ENCODE assay signal across 15 mouse cellular contexts in the genomic region with DNA sequence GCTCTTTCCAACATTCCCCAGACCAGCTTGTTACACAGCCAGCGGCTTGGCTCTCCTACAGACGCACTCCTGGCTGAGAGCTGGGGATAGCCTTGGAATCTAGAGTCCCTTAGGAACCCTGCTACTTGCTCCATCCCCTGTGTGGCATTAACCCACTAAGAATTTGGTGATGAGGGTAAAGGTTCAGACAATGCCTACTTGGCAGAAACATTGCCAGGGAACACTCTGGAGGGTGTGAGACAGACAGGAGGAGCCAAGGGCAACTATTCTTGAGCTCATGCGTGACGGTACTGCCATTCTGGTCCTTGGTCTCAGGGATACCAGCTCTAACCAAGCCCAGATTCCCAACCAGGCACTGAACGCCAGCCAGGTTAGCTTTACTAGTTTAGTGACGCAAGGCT. TPM values are rescaled to one million over a fixed set of nuclear protein-coding genes. Genes with fewer than 3 reads are reported as not detected.
A peak's percentile ranks its signal among the peaks of the same experiment; 100 is the strongest.
DNase-seq lines count a peak whose midpoint lies in the region; ATAC-seq and TF ChIP-seq lines count a peak whose summit lies in the region.
"Had no signal": no experiment of that assay in that cellular context is flagged by ENCODE, and none has a peak within 500 bp of the region (broad histone marks: within the 10 kb centered on the region; RNA-seq: fewer than 3 reads in every experiment).

No protein-coding gene starts in this region.

- H3K9ac ChIP-seq in heart, adult 2 months (ENCODE audit: low read depth, low read length), result no peak overlapping the region
- H3K9ac ChIP-seq in lung, postnatal 0 days (replicated peaks; ENCODE audit: low read depth), result no peak overlapping the region
- no peak overlapping the region for H3K9ac ChIP-seq in kidney, postnatal 0 days (ENCODE audit: low read depth, low read length)
- H3K9ac ChIP-seq: embryonic facial prominence, embryonic 13.5 days; limb, embryonic 12.5 days had no signal

- peaks cover 7% of the 10 kb centered on the region; the same call in 1 of the 2 replicates for H3K36me3 ChIP-seq in heart, adult 2 months (ENCODE audit: control insufficient read depth, insufficient read depth, low read length)
- peaks cover 24% of the 10 kb centered on the region for H3K36me3 ChIP-seq in lung, postnatal 0 days (ENCODE audit: insufficient read depth, low read length)
- H3K36me3 ChIP-seq in kidney, postnatal 0 days (ENCODE audit: insufficient read depth, low read length), result peaks cover 34% of the 10 kb centered on the region

- no peaks in the 10 kb centered on the region for H3K79me2 ChIP-seq in heart, adult 2 months (replicated peaks; ENCODE audit: control insufficient read depth, insufficient read depth, low read length)

- peak overlapping the region; percentile 8; the same call in 1 of the 2 replicates for H3K27ac ChIP-seq in heart, adult 2 months
- H3K27ac ChIP-seq in lung, postnatal 0 days (ENCODE audit: low read length), result no peak overlapping the region
- H3K27ac ChIP-seq in kidney, postnatal 0 days, result 0 out of 2 replicates have a peak overlapping the region, but pooled peaks have one; percentile 25
- H3K27ac ChIP-seq: embryonic facial prominence, embryonic 13.5 days; hindbrain, postnatal 0 days; layer of hippocampus, adult 2 months; limb, embryonic 12.5 days had no signal

- ATAC-seq in lung, postnatal 0 days, result no peak
- ATAC-seq in kidney, postnatal 0 days (replicated peaks; ENCODE audit: low FRiP score, low read depth), result no peak
- ATAC-seq: CD4-positive, CD25-positive, alpha-beta regulatory T cell, adult 4 months; hindbrain, postnatal 0 days had no signal

- peak in 1 of 2 experiments; percentile 37 for DNase-seq in heart, adult 2 months
- DNase-seq in heart, postnatal 10 days, result no peak
- DNase-seq in lung, postnatal 0 days (ENCODE audit: low spot score), result no peak
- no peak for DNase-seq in lung, postnatal 36 days
- DNase-seq in kidney, postnatal 0 days (ENCODE audit: low spot score), result no peak
- peak; percentile 79 for DNase-seq in skeletal muscle tissue, adult 2 months (ENCODE audit: low read depth, low spot score)
- no peak for DNase-seq in left cerebral cortex, postnatal 14 days (ENCODE audit: low spot score in 2 of 2)
- DNase-seq: cerebellum, adult 18-20 months had no signal

- peaks cover 20% of the 10 kb centered on the region for H3K4me1 ChIP-seq in heart, adult 2 months (ENCODE audit: control insufficient read depth, insufficient read depth, low read length)
- peaks cover 30% of the 10 kb centered on the region for H3K4me1 ChIP-seq in lung, postnatal 0 days (ENCODE audit: insufficient read depth, low read depth, low read length)
- peaks cover 35% of the 10 kb centered on the region for H3K4me1 ChIP-seq in kidney, postnatal 0 days (replicated peaks; ENCODE audit: insufficient read depth, low read length)

- intact Hi-C loops in heart, adult 2 months (cut with DNase I), result loop anchor here (2.0 to 5.0 kb wide), 2 partner anchors 29 to 65 kb away; partner anchors contain the start of genes Naif1 and Slc25a25
- intact Hi-C loops in heart, postnatal 10 days (cut with DNase I), result no loop called here
- intact Hi-C loops in left cerebral cortex, postnatal 14 days (cut with DNase I), result no loop called here

- no peak for TF ChIP-seq EP300 in heart, adult 2 months (IDR thresholded peaks at IDR 0.05; ENCODE audit: insufficient read depth, low read depth, low read length)
- no peak for TF ChIP-seq EP300 in lung, postnatal 0 days (IDR thresholded peaks at IDR 0.05)

- no peaks in the 10 kb centered on the region for H3K27me3 ChIP-seq in heart, adult 2 months (ENCODE audit: control insufficient read depth, insufficient read depth, low read length)
- H3K27me3 ChIP-seq in lung, postnatal 0 days (replicated peaks; ENCODE audit: insufficient read depth, low read length), result no peaks in the 10 kb centered on the region
- no peaks in the 10 kb centered on the region for H3K27me3 ChIP-seq in kidney, postnatal 0 days (ENCODE audit: insufficient read depth, low read length)
- H3K27me3 ChIP-seq: embryonic facial prominence, embryonic 13.5 days; limb, embryonic 12.5 days had no signal

- no peak for TF ChIP-seq POLR2A in heart, adult 2 months (IDR thresholded peaks at IDR 0.05; ENCODE audit: insufficient read depth, low read depth, low read length)

- H3K4me3 ChIP-seq in heart, adult 2 months, result no peak overlapping the region
- H3K4me3 ChIP-seq in lung, postnatal 0 days (ENCODE audit: low read depth, low read length), result no peak overlapping the region; the same call in 1 of the 2 replicates
- H3K4me3 ChIP-seq in kidney, postnatal 0 days (replicated peaks; ENCODE audit: low read depth, low read length), result no peak overlapping the region
- H3K4me3 ChIP-seq: embryonic facial prominence, embryonic 13.5 days; heart, embryonic 10.5 days; layer of hippocampus, adult 2 months; limb, embryonic 12.5 days had no signal

- 0 out of 2 replicates have a peak overlapping the region, but pooled peaks have one; percentile 69 for H3K4me2 ChIP-seq in lung, postnatal 0 days (replicated peaks; ENCODE audit: low read depth, low read length)
- 0 out of 2 replicates have a peak overlapping the region, but pooled peaks have one; percentile 53 for H3K4me2 ChIP-seq in kidney, postnatal 0 days (ENCODE audit: low read length)
- H3K4me2 ChIP-seq: limb, embryonic 12.5 days had no signal

- whole genome bisulfite sequencing in heart, adult 2 months, result 78% methylated on average over 6 of the region's 6 CpGs
- WGBS in lung, postnatal 0 days, result 90% methylated on average over 6 of the region's 6 CpGs
- WGBS in kidney, postnatal 0 days, result 87% methylated on average over 6 of the region's 6 CpGs

- H3K9me3 ChIP-seq in lung, postnatal 0 days (ENCODE audit: low read length), result no peaks in the 10 kb centered on the region
- H3K9me3 ChIP-seq in kidney, postnatal 0 days (replicated peaks; ENCODE audit: low read length), result no peaks in the 10 kb centered on the region
- H3K9me3 ChIP-seq: embryonic facial prominence, embryonic 13.5 days; heart, embryonic 10.5 days; limb, embryonic 12.5 days had no signal

- TF ChIP-seq CTCF in heart, adult 2 months (IDR thresholded peaks at IDR 0.05), result no peak
- no peak for TF ChIP-seq CTCF in lung, postnatal 0 days (IDR thresholded peaks at IDR 0.05)
- no peak for TF ChIP-seq CTCF in kidney, postnatal 0 days (IDR thresholded peaks at IDR 0.05; ENCODE audit: low read depth)

RNA-seq across cellular contexts. Expression of gene Ptges2, which starts 26.2 kb away (rescaled TPM):
- total RNA-seq in heart, adult 2 months (2021), result 10 to 100 TPM; 58.6 to 68.2 TPM
- 68.8 and 98.5 TPM in 2 replicates for polyA plus RNA-seq in heart, adult 2 months (2012; rRNA removed)
- 10 to 100 TPM; 63.4 to 70.0 TPM for total RNA-seq in heart, postnatal 10 days (2021)
- polyA plus RNA-seq in lung, postnatal 0 days (2015; fragmentation: Nextera tagmentation; extraction: Ambion mirVana), result 21.8 and 22.9 TPM in 2 replicates
- polyA plus RNA-seq in kidney, postnatal 0 days (2015; fragmentation: Nextera tagmentation; extraction: Ambion mirVana), result 44.1 and 44.8 TPM in 2 replicates
- total RNA-seq in left cerebral cortex, postnatal 14 days (2021), result 10 to 100 TPM; 43.5 to 48.3 TPM

RNA-seq across cellular contexts. Expression of gene Naif1, which starts 28.4 kb away (rescaled TPM):
- total RNA-seq in heart, adult 2 months (2021), result 1 to 10 TPM; 2.8 to 3.4 TPM
- polyA plus RNA-seq in heart, adult 2 months (2012; rRNA removed), result 3.7 and 4.6 TPM in 2 replicates
- 1 to 10 TPM; 3.2 to 4.4 TPM for total RNA-seq in heart, postnatal 10 days (2021)
- 4.1 and 4.6 TPM in 2 replicates for polyA plus RNA-seq in lung, postnatal 0 days (2015; fragmentation: Nextera tagmentation; extraction: Ambion mirVana)
- 4.7 TPM in 2 replicates for polyA plus RNA-seq in kidney, postnatal 0 days (2015; fragmentation: Nextera tagmentation; extraction: Ambion mirVana)
- 1 to 10 TPM; 4.0 to 4.1 TPM for total RNA-seq in left cerebral cortex, postnatal 14 days (2021)

RNA-seq across cellular contexts. Expression of gene Slc25a25, which starts 29.4 kb away (rescaled TPM):
- total RNA-seq in heart, adult 2 months (2021), result 10 to 100 TPM in 1 of 2 experiments, 1 to 10 TPM in 1; 8.5 to 10.1 TPM
- polyA plus RNA-seq in heart, adult 2 months (2012; rRNA removed), result 5.7 and 7.3 TPM in 2 replicates
- 10 to 100 TPM; 10.1 to 13.5 TPM for total RNA-seq in heart, postnatal 10 days (2021)
- polyA plus RNA-seq in lung, postnatal 0 days (2015; fragmentation: Nextera tagmentation; extraction: Ambion mirVana), result 16.7 and 21.5 TPM in 2 replicates
- polyA plus RNA-seq in kidney, postnatal 0 days (2015; fragmentation: Nextera tagmentation; extraction: Ambion mirVana), result 15.0 and 16.9 TPM in 2 replicates
- total RNA-seq in left cerebral cortex, postnatal 14 days (2021), result 10 to 100 TPM; 52.1 to 55.4 TPM

RNA-seq across cellular contexts. Expression of gene Lcn2, which starts 33.8 kb away (rescaled TPM):
- 1 to 10 TPM; 4.1 to 6.9 TPM for total RNA-seq in heart, adult 2 months (2021)
- polyA plus RNA-seq in heart, adult 2 months (2012; rRNA removed), result 6.6 and 11.3 TPM in 2 replicates
- total RNA-seq in heart, postnatal 10 days (2021), result 1 to 10 TPM; 4.2 to 7.1 TPM
- polyA plus RNA-seq in lung, postnatal 0 days (2015; fragmentation: Nextera tagmentation; extraction: Ambion mirVana), result 223 and 355 TPM in 2 replicates
- 43.5 and 50.3 TPM in 2 replicates for polyA plus RNA-seq in kidney, postnatal 0 days (2015; fragmentation: Nextera tagmentation; extraction: Ambion mirVana)
- total RNA-seq in left cerebral cortex, postnatal 14 days (2021), result 1 to 10 TPM; 1.5 to 2.6 TPM
- total RNA-seq: MEL had no signal
- polyA plus RNA-seq: CD4-positive, CD25-positive, alpha-beta regulatory T cell, adult 4 months; heart, embryonic 10.5 days had no signal

RNA-seq across cellular contexts. Expression of gene 1110008P14Rik, which starts 40.1 kb away (rescaled TPM):
- total RNA-seq in heart, adult 2 months (2021), result 10 to 100 TPM; 39.6 to 44.8 TPM
- 129 and 132 TPM in 2 replicates for polyA plus RNA-seq in heart, adult 2 months (2012; rRNA removed)
- total RNA-seq in heart, postnatal 10 days (2021), result 10 to 100 TPM; 52.7 to 57.4 TPM
- 73.4 and 78.1 TPM in 2 replicates for polyA plus RNA-seq in lung, postnatal 0 days (2015; fragmentation: Nextera tagmentation; extraction: Ambion mirVana)
- 87.0 and 96.8 TPM in 2 replicates for polyA plus RNA-seq in kidney, postnatal 0 days (2015; fragmentation: Nextera tagmentation; extraction: Ambion mirVana)
- total RNA-seq in left cerebral cortex, postnatal 14 days (2021), result 100 to 1,000 TPM; 265 to 282 TPM
